Mouse (Mus musculus) limb, embryonic 11.5 days (tissue): ENCODE results near the gene Pou2af1. TPM values are rescaled to one million over a fixed set of nuclear protein-coding genes. Genes with fewer than 3 reads are reported as not detected.

Experiments used
- ATAC-seq: fragments of 200-750 bp; cut with Nextera tagmentation; 2 replicates; pipeline ENCODE4 v1.8.0; 2017; ENCODE audit warnings: low read depth; ENCODE audit not compliant: insufficient number of reproducible peaks, low FRiP score, low TSS enrichment
- DNase-seq: peaks from one replicate; pipeline ENCODE4 v3.0.0-alpha.2; 2015; ENCODE audit warnings: low spot score
- H3K27ac ChIP-seq: fragments of 300-500 bp; sonication (generic); replicated peaks from 2 replicates; pipeline ENCODE4 v1.5.1; 2014; ENCODE audit warnings: low read depth, mild to moderate bottlenecking, low read length
- H3K27me3 ChIP-seq: fragments of 300-500 bp; sonication (generic); 2 replicates; pipeline ENCODE4 v1.6.1; 2014; ENCODE audit warnings: mild to moderate bottlenecking, low read length, mixed read lengths; ENCODE audit not compliant: control insufficient read depth, insufficient read depth
- H3K36me3 ChIP-seq: fragments of 300-500 bp; sonication (generic); 2 replicates; pipeline ENCODE4 v1.6.1; 2014; ENCODE audit warnings: mild to moderate bottlenecking, low read length, moderate library complexity, mixed read lengths; ENCODE audit not compliant: control insufficient read depth, insufficient read depth
- H3K4me1 ChIP-seq: fragments of 300-500 bp; sonication (generic); 2 replicates; pipeline ENCODE4 v1.6.1; 2014; ENCODE audit warnings: low read length, mixed read lengths; ENCODE audit not compliant: control insufficient read depth, insufficient read depth
- H3K4me2 ChIP-seq: fragments of 300-500 bp; sonication (generic); 2 replicates; pipeline ENCODE4 v1.6.1; 2014; ENCODE audit warnings: low read depth, mild to moderate bottlenecking, moderate library complexity; ENCODE audit not compliant: severe bottlenecking
- H3K4me3 ChIP-seq: fragments of 300-500 bp; sonication (generic); 2 replicates; pipeline ENCODE4 v1.5.1; 2014; ENCODE audit warnings: low read depth, low read length
- H3K9ac ChIP-seq: fragments of 300-500 bp; sonication (generic); 2 replicates; pipeline ENCODE4 v1.6.1; 2014; ENCODE audit warnings: mild to moderate bottlenecking, low read length
- H3K9me3 ChIP-seq: fragments of 300-500 bp; sonication (generic); 2 replicates; pipeline ENCODE4 v1.6.1; 2016; ENCODE audit warnings: low read length; ENCODE audit not compliant: control insufficient read depth
- WGBS: fragments of 180-500 bp; shearing (Covaris S2); extraction: QIAGEN DNeasy Blood & Tissue Kit; methylation state at CpG from one replicate; pipeline ENCODE4 v1.1.7; 2014; 5-methylcytosine and 5-hydroxymethylcytosine counted together
- polyA plus RNA-seq: library from polyadenylated mRNA; unstranded; fragments of >200 nt; fragmentation: Nextera tagmentation; extraction: Ambion mirVana; gene quantifications from 2 replicates; pipeline ENCODE4 v1.2.1, GENCODE M21; 2014

Gene Pou2af1
- not detected in 2 replicates for polyA plus RNA-seq

- no peak within 1 kb of the TSS for H3K9ac ChIP-seq
- no peaks in the 10 kb centered on the region for H3K4me1 ChIP-seq
- no peaks in the 10 kb centered on the region for H3K27me3 ChIP-seq
- H3K4me2 ChIP-seq: no peak within 1 kb of the TSS
- H3K36me3 ChIP-seq: no peaks in the 10 kb centered on the region
- ATAC-seq (no peak), DNase-seq (no peak)
- no peak within 1 kb of the TSS for H3K4me3 ChIP-seq
- no peaks in the 10 kb centered on the region for H3K9me3 ChIP-seq
- no peak within 1 kb of the TSS for H3K27ac ChIP-seq
- 80% methylated on average over 20 of the region's 20 CpGs for WGBS
Observed at GRCm38 (mm10) chr9:51213023-51213728, at the start of gene Pou2af1. Gene Pou2af1 (plus strand): TSS chr9:51213708.

GRCm38 (mm10) chr9:51163989-51164388 lies 49.5 kb upstream of the Pou2af1 start:
- no peaks in the 10 kb centered on the region for H3K36me3 ChIP-seq
- no peaks in the 10 kb centered on the region for H3K27me3 ChIP-seq
- no peaks in the 10 kb centered on the region for H3K4me1 ChIP-seq
- ATAC-seq (no peak), DNase-seq (no peak)
- H3K9me3 ChIP-seq: no peaks in the 10 kb centered on the region
- WGBS: 85% methylated on average over 5 of the region's 5 CpGs
- H3K27ac ChIP-seq: no peak overlapping the region
- H3K9ac ChIP-seq: no peak overlapping the region
- no peak overlapping the region for H3K4me3 ChIP-seq
- H3K4me2 ChIP-seq: no peak overlapping the region

GRCm38 (mm10) chr9:51165312-51166180 lies 48.0 kb upstream of the Pou2af1 start, which contains the start of gene Gm32742:
Gene Gm32742 (minus strand): TSS chr9:51165517.
- Histone ChIP-seq H3K27ac (no peak within 1 kb of the TSS), H3K9me3 (no peaks in the 10 kb centered on the region)
- 51% methylated on average over 6 of the region's 6 CpGs for WGBS

GRCm38 (mm10) chr9:51167954-51168353 lies 45.6 kb upstream of the Pou2af1 start:
- Histone ChIP-seq H3K27ac (no peak overlapping the region), H3K4me2 (no peak overlapping the region), H3K4me3 (no peak overlapping the region), H3K27me3 (no peaks in the 10 kb centered on the region), H3K9ac (no peak overlapping the region), H3K4me1 (no peaks in the 10 kb centered on the region), H3K36me3 (no peaks in the 10 kb centered on the region), H3K9me3 (no peaks in the 10 kb centered on the region)
- ATAC-seq (no peak), DNase-seq (no peak)
- 70% methylated on average over 11 of the region's 11 CpGs for WGBS

More at GRCm38 (mm10) chr9:51165312-51166180, 48.0 kb upstream of the Pou2af1 start, which contains the start of gene Gm32742:
- H3K4me3 ChIP-seq: no peak within 1 kb of the TSS
- no peaks in the 10 kb centered on the region for H3K4me1 ChIP-seq
- H3K9ac ChIP-seq: no peak within 1 kb of the TSS
- no peak for DNase-seq
- no peaks in the 10 kb centered on the region for H3K36me3 ChIP-seq
- ATAC-seq: no peak
- H3K4me2 ChIP-seq: no peak within 1 kb of the TSS
- H3K27me3 ChIP-seq: no peaks in the 10 kb centered on the region

- Histone ChIP-seq H3K9ac (no peak overlapping the region), H3K4me3 (no peak overlapping the region), H3K36me3 (no peaks in the 10 kb centered on the region), H3K4me1 (no peaks in the 10 kb centered on the region), H3K27me3 (no peaks in the 10 kb centered on the region), H3K4me2 (no peak overlapping the region), H3K27ac (no peak overlapping the region), H3K9me3 (no peaks in the 10 kb centered on the region)
- WGBS: 78% methylated on average over 5 of the region's 5 CpGs
- ATAC-seq: no peak
- no peak for DNase-seq
Observed at GRCm38 (mm10) chr9:51168698-51169097, 44.8 kb upstream of the Pou2af1 start.

- Histone ChIP-seq H3K4me2 (no peak overlapping the region), H3K9ac (no peak overlapping the region), H3K4me1 (no peaks in the 10 kb centered on the region), H3K36me3 (no peaks in the 10 kb centered on the region), H3K4me3 (no peak overlapping the region), H3K27me3 (no peaks in the 10 kb centered on the region), H3K27ac (no peak overlapping the region), H3K9me3 (no peaks in the 10 kb centered on the region)
- DNase-seq (no peak), ATAC-seq (no peak)
- WGBS: 92% methylated on average over 7 of the region's 7 CpGs
Observed at GRCm38 (mm10) chr9:51169133-51169532, 44.4 kb upstream of the Pou2af1 start.

GRCm38 (mm10) chr9:51170298-51170697 lies 43.2 kb upstream of the Pou2af1 start:
- DNase-seq: no peak
- no peak for ATAC-seq
- H3K27me3 ChIP-seq: no peaks in the 10 kb centered on the region
- H3K4me3 ChIP-seq: no peak overlapping the region
- H3K9ac ChIP-seq: no peak overlapping the region
- no peaks in the 10 kb centered on the region for H3K4me1 ChIP-seq
- no peak overlapping the region for H3K27ac ChIP-seq
- no peaks in the 10 kb centered on the region for H3K36me3 ChIP-seq
- WGBS: 74% methylated on average over 6 of the region's 6 CpGs
- no peaks in the 10 kb centered on the region for H3K9me3 ChIP-seq
- no peak overlapping the region for H3K4me2 ChIP-seq

- Histone ChIP-seq H3K27me3 (no peaks in the 10 kb centered on the region), H3K9ac (no peak overlapping the region), H3K4me3 (no peak overlapping the region), H3K36me3 (no peaks in the 10 kb centered on the region), H3K4me1 (no peaks in the 10 kb centered on the region), H3K27ac (no peak overlapping the region), H3K9me3 (no peaks in the 10 kb centered on the region), H3K4me2 (no peak overlapping the region)
- no peak for ATAC-seq
- 71% methylated on average over 8 of the region's 8 CpGs for WGBS
- no peak for DNase-seq
Observed at GRCm38 (mm10) chr9:51174890-51175464, 38.5 kb upstream of the Pou2af1 start.
